Mouse (Mus musculus): ENCODE results near the gene Osbpl8.
A peak's percentile ranks its signal among the peaks of the same experiment; 100 is the strongest.
"Not testable (repeated sequence)": the region's sequence is repeated elsewhere in the genome, so short reads cannot be mapped to it uniquely, and the experiment has no call there.

The Osbpl8 gene

DNA sequence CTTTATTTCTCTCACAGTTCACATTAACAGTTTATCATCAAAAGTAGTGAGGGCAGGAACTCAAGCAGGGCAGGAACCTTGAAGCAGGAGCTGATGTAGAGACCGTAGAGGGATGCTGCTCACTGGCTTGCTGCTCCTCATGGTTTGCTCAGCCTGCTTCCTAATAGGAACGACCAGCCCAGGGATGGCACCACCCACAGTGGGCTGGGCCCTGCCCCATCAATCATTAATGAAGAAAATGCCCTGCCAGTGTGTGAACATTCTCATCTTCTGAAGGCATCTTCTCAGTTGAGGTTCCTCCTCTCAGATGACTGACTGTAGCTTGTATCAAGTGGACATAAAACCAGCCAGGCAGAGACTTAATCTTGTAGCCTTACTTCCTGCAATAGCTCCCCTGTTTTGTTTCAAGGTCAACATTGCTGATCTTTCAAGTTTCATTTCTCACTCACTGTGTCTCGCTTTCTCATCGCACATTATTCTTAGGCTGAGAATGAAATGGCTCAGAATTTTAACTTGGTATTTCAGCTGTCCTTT lies 24.5 kb downstream of the Osbpl8 start:
- DNase-seq = no peak

DNA sequence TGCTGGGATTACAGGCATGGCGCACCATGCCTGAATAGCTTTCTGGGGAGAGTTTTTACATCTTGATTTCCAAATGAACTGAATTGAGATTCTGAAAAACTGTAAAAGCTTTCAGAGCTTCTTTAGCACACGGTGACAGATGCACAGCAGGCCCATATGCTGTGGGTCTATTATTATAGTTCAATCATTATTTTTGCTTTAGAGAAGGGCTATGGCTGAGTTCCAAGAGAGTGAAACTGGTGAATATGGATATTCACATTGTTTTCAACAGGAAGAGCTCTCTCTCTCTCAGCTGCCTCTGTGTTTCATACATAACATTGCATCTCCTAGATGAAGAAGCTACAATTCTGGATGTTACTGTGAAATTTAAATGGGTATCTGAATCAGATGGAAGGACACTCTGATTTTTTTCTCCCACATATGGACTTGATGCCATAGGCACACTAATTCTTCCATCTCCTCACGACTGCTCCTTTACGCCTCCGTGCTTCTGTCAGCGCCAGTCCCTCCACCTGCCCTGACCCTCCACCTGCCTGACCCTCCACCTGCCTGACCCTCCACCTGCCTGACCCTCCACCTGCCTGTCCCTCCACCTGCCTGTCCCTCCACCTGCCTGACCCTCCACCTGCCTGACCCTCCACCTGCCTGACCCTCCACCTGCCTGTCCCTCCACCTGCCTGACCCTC lies 25.7 kb downstream of the Osbpl8 start:
- no peak for DNase-seq

DNA sequence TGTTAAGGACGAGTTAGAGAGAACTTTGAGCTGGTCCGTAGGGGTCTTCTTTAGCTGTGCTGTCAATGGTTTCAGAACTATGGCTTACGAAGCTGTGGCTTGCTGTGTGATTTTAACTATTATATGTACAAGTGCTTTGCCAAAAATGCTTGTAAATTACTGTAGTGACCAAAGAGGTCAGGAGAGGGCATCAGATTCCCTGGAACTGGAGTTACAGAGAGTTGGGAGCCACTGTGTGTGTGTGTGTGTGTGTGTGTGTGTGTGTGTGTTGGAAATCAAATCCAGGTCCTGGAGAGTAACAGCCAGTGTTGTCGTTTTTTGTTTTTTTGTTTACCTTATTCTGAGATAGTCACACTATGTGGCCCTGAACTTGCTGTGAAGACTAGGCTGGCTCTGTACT lies 29.0 kb downstream of the Osbpl8 start:
- no peak for DNase-seq

DNA sequence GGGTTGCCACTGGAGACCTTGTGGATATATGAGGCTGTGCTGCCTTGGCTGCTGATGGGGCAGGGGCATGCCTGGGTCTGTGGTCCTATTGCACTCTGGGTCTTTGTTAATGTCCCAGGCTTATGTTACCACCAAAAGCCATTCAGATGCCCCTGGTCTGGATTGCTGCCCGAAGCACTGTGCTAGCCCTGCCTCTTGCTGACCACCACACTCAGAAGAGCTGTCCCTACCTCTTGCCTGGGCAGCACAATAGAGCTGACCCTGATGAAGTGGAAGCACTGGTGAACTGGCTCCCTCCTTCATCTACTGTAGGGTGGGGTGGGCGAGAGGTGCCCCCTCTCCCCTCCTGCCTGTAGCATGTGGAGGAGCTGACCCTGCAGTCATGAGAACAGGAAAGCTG lies 31.6 kb downstream of the Osbpl8 start:
- DNase-seq = no peak

DNA sequence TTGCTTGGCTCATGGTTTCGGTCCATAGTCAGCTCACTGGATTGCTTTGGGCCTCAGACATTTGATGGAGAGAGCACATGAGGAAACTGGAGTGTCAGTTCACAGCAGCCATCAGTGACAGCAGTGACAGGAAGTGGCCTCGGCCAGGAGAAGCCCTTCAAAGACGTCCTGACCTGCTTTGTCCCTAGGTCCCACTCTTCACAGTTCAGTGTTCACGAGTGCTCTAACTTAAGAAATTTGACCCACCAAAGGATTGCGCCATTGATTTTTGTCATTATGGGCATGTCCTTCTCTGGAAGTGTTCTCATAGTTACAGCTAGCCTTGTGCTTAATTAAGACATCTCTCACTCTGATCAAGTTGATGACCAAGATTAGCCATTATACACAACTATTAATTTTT lies 34.2 kb downstream of the Osbpl8 start:
- DNase-seq = not testable (repeated sequence)

DNA sequence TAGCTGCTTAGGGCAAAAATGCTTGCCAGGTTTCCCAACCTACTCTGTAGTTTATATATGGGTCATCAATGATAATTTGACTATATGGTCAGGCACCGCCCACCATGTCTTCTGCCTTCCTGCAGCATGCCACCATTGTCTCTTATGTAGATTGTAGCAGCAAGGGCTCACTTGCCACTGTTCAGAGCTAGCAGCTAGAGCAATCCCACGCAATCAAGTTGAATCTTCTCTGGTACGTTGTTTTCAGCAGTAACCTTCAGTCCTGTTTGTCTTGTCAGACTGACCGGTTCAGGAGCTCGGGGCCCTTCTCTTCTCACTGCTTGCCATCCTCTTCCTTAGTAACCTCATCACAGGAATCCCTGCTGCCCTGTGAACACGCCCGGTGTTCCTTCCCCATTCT lies 36.6 kb downstream of the Osbpl8 start:
- no peak for DNase-seq

DNA sequence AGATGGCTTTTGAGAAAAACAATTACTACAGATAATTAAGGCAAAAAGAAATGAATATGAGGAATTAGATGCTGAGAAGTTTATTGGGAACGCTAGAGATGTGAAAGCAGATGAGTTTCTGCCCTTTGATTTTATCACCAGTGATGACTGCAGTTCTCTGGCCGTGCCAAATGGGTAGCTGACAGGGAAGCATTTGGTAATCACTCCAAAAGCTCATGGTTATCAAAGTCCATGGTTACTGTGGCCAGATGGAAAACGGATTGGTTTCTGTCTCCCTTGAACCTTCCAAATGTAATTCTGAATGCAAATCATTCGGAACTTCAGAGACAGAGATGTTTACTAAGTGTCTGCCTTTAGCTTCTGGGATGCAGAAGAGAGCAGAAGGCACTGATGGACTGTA lies 37.1 kb downstream of the Osbpl8 start:
- DNase-seq = no peak

DNA sequence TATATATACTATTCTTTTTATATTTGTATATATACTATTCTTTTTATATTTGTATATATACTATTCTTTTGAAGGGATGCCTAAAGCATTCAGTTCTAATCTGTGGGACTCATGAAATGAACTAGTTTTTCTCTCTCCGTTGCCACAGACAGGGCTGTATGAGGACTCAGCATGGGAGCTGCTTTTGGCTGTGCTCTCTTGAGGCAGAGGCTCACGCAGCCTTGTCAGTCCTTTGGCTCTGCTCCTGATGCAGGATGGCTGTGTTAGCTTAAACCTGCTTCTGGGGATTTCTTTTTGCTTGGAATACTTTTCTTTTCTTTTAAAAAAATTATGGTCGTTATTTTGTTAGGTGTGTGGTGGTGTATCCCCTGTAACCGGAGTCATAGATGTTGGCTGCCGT lies 39.5 kb downstream of the Osbpl8 start:
- no peak for DNase-seq

DNA sequence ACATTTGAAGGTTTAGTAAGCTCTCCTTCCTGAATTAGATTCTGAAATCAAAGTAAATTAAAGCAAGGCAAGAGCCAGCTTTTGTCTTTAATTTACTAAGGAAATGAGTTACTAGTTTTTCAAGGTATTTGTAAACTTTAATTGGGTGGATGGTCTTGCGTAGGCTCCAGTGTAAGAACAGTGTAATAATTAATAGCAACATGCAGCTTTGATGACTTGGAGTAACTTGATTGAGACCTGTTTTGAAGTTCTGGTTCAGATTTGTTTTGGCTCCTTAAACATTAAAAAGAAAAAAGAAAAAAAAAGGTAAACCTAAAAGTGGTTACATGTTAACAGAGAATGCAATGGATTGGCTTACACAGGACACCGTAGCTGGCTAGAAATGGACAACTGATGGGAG lies 40.9 kb downstream of the Osbpl8 start:
- no peak for DNase-seq

DNA sequence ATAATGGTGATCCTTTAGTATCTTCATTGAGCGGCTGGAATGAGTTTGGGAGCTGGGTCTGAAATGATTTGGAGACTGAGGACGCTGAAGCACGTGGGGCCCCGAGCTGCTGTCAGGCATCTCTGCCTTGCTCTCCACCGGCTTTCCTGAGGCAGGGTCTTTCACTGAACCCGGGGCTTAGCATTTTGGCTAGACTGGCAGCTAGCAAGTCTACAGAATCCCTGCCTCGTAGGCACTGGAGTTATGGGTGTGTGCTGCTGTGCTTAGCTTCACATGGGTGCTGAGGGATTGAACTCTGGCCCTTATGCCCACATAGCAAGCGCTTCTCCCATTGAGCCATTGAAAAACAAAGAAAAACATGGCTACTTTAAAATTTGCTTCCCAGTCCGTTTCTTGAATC lies 42.8 kb downstream of the Osbpl8 start:
- DNase-seq = no peak

DNA sequence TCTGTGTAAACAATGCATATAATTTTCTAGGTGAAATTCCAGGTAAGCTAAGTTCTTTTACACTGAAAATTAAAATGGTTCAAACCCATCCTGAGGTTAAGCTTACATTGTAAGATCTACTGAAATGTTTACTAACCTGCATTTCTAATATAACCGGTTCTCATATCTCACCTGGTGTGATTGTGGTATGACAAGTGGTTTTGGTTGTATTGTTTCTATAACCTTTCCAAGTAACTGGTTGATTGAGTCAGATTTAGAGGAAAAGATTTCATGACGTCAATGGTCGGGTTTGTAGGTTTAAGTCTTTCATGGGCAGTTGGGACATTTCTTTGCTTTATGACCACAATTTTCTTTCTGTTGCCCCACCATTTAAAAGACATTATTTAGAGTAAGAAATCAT lies 49.5 kb downstream of the Osbpl8 start:
- no peak for DNase-seq

DNA sequence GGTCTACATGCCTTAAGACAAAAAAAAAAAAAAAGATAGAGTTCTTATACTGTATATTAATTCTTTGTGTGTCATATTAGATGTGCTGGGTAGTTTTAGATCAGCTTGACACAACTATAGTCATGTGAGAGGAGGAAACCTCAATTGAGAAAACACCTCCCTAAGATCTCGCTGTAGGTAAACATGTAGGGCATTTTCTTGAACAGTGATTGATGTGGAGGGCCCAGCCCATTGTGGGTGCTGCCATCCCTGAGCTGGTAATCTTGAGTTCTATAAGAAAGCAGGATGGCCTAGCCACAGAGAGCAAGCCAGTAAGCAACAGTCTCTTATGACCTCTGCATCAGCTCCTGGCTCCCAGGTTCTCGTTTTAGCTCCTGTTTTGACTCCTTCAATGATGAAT lies 50.1 kb downstream of the Osbpl8 start:
- DNase-seq = no peak

DNA sequence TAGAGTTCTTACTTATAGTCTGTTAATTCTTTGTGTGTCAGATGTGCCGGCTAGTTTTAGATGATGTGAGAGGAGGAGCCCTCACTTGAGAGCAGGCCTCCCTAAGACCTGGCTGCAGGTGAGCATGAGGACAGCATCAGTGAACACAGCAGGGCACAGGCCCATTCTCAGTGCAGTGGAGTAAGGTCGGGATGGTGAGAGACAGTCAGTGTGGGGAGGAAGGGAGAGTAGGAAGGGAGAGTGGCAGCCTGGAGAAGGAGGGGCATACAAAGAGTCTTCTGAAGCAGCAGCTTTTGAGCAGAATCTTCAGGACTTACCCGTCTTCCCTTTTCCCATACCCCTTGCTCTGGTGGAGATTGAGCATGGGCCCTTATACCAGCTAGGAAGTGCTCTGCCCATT lies 51.0 kb downstream of the Osbpl8 start:
- no peak for DNase-seq

DNA sequence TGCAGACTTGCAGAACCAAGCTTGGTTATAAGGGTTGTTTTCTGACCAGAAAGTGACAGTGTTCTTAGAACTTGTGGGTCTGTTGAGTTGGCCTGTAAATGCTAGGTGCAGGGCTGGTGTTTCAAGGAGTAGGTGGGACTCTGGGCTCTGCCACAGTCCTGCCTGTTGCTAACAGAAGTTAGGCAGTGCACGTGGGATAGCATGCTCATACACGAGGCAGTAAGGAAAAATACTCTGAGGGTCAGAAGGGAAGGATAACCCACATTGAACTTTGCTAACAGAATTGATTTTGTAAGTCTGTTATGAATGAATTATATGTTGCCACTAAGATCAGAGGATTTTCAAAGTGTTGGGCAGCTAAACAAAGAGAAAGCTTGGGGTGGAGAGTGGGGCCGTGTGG lies 51.6 kb downstream of the Osbpl8 start:
- DNase-seq = no peak

DNA sequence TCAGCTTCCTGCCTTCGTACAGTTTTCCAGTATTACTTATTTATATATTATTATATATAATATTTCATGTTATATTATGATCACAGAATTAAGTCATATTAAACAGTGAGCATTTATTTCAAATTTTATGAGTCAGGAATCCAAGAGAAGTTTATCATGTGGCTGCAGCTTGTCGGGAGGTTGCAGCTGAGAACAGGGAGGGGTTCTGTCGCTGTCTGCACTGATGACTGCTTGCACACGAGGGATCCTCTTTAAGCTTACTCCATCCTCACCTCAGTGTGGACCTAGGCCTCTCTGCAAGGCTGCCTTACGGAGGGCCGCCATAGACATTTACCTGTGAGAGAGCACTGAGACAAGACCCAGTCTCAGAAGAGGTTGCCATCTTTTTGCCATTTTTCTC lies 58.0 kb downstream of the Osbpl8 start:
- DNase-seq = no peak

DNA sequence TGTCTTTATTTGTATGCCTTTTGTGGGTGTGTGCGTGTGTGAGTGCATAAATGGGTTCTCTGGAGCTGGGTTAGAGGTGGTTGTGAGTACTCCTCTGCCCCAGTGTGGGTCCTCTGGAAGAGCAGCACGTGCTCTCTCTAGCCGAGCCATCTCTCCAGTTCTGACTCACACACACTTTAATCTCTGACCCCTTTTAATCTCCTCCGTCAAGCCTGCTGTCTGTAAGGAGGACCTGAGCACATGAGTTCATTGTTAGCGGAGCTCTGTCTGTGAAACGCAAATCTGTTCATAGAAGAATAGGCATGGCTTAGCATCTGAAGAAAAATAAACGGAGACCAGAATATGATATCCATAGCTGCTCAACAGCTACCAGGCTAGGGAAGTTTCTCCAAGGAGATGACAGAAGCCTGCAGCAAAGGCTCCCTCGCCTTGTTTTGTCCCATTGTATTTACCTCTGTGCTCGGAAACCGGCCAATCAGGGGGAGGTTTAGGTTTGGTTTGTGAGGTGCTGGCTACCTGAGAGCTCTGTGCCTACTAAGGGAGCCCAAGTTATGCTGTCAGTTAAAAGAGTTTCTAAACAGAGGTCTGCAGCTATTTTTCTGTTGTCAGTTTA lies 58.8 kb downstream of the Osbpl8 start:
- no peak for DNase-seq

DNA sequence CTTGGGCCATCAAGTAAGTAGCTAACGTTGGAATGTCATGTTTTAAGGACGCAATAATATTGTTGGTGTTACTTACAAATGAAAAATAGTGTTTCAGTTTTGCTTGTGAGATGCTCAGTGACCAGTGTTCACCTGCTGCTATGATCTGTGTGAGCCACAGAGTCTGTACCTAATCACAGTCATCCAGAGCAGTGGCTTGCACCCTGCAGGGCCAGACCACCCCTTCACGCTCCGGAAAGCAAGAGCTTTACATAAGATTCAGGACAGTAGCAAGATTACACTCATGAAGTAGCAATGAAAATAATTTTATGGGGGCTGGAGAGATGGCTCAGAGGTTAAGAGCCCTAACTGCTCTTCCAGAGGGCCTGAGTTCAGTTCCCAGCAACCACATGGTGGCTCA lies 60.1 kb downstream of the Osbpl8 start:
- no peak for DNase-seq

DNA sequence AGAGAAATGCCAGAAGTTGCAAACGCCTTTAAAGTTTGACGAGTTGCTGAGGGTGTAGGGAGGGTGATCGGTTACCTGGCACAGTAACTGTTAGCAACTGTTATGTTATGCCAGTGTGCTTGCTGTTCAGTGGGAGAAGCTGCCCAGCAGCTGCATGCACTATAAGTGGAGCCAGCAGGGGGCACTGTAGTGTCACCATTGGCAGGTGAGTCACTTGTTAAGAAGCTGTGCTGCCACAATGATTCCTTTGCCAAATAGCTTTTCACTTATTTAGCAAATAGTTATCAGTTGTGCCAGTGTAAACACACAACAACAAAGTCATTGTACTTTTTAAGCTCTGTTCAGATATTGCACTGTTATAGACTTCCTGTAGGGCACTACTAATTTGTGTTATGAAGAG lies 62.0 kb downstream of the Osbpl8 start:
- DNase-seq = peak; percentile 85 to 89

DNA sequence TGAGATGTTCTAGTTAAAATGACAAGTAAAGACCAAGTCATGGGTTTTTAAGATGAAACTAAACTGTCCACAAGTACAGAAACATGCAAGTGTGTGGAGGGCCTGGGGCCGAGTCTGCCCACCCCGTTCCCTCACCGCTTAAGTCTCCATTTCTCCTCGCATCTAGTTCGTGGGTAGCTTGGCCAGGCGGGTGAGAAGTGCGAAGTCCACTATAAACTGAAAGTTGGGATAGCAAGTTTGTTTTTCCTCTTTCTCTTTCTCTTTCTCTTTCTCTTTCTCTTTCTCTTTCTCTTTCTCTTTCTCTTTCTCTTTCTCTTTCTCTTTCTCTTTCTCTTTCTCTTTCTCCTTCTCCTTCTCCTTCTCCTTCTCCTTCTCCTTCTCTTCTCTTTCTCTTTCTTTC lies 67.7 kb downstream of the Osbpl8 start:
- not testable (repeated sequence) for DNase-seq

DNA sequence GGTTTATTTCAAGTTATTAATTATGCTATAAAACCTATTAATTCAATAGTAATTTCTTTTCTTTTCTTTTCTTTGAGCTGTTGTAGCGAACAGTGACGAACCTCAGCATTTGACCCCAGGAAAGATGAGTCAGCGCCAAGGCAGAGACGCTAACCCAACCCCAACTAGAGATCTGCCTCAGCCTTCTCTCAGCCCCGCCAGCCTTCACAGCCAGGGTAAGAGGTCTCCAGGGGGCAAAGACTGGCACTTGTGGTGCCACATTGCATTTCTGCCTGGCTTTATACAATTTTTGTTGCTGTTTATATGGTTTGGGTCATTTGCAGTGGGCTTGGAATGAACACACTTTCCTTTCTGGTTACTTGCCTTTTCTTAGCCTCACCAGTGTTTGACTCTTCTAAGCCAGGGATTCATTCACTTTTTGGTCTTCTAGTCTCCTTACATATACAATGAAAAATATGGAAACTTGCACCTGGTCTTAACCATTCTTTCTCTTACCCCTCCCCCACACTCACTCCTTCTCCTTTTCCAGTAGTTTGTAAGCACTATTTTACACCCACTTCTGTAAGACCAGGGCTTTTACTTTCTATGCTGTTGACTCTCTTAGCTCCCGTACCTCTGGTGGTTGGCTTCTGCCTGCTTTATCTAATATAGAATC lies 69.1 kb downstream of the Osbpl8 start:
- DNase-seq = no peak

DNA sequence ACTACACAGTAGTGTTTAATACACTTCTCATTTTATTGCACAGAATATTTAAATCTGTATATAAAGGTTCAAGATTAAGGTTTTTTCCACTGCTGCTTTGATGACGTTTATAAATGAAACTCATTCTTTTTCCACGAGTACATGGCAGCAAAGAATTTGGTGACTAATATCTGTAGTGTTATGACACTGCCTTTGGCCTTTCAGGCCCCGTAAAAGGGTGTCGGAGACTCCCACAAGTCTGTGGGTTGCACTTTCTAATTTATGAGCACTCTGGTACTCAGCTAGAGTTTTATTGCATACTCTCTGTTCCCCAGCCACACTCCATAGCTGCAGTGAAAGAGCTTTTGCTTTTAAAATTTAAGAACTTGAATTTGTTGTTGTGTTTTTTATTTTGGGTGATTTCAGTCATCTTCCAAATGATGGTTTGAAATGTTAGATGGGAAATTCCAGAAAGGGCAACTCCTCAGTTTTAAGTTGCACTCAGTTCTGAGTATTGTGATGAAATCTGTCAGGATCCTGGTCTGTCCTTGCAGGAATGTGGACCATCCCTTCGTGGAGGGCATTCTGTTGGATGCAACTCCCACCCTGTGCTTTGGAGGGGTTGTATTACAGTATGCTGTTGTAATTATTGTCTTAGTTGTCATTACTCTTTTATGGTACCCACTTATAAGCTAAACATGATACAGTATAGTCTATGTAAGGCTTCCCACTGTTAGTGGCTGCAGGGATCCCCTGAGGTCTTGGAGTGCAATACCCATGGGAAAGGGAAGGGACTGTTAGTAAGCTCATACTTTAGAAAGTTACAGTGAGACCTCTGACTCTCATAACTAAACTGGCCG lies 70.1 kb downstream of the Osbpl8 start:
- no peak for DNase-seq

DNA sequence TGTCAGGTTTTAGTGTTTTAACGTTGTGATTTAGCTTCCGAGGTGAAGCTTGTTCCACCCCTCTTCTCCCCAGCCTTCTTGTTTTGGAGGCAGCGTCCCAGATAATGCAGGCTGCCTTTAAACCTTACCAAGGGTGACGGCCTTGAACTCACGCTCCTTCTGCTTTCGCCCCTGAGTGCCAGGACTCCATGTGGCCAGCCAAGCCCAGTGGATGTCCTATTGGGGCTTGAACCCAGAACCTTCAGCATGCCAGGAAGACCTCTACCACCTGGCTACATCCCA lies 70.7 kb downstream of the Osbpl8 start:
- DNase-seq = no peak

DNA sequence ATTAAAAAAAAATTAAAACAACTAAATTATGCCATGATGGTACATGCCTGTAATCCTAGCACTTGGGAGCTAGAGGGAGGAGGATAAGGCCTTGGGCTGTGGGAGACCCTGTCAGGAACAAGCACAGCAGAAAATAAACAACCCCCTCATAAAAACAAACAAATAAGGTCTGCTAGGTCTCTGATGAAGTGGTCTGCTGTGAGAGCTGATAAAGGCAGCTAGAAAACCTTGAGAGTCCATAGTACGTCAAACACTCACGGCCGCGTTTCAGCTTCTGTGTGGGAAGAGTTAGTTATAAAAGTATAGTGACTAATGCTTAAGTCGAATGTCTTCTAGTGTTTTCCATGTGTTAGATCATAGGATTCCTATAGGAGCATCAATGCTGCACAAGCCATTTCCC lies 72.9 kb downstream of the Osbpl8 start:
- no peak for DNase-seq

DNA sequence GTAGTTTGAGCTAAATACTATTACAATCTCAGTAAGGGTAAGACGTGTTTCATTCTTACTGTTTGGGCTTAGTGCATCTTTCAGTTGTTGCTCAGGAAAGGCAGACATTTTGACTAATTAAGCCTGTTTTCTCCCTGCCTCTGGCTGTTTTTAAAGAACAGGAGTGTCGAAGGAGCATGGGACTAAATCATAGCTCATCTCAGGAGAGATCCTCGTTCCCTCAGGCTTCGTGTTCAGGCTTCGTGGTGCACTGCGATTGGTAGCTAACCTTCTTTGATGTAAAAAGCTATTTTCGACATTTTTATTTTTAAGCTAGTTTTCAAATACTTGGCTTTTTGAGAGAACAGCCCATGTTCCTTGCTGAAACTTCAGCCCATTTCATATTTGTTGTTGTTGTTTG lies 78.1 kb downstream of the Osbpl8 start:
- no peak for DNase-seq
